Mouse (Mus musculus) lung, adult 2 months (tissue): ENCODE results near the gene Ddost.

ENCODE experiments used
- CTCF ChIP-seq: fragments of 200-500 bp; IDR thresholded peaks from 2 replicates; pipeline ENCODE4 v1.5.1; 2011; ENCODE audit warnings: mild to moderate bottlenecking, low read length, control low read depth; ENCODE audit not compliant: insufficient read depth
- POLR2A ChIP-seq: fragments of 200-500 bp; IDR thresholded peaks from 2 replicates; pipeline ENCODE4 v1.6.1; 2011; ENCODE audit warnings: low read depth, mild to moderate bottlenecking, control low read depth, low read length, borderline replicate concordance; ENCODE audit errors: extremely low read depth

- TF ChIP-seq CTCF (no peak), POLR2A (no peak)
Measured at GRCm38 (mm10) chr4:138293261-138293948, 11.1 kb upstream of the Ddost start.
